Mouse (Mus musculus): ENCODE measurements around the gene Rab3a.

The Rab3a gene

GRCm38 (mm10) chr8:70742176-70742575 lies 12.3 kb upstream of the Rab3a start:
- DNase-seq (ENCODE audit: low spot score in 2 of 2): no peak

DNA sequence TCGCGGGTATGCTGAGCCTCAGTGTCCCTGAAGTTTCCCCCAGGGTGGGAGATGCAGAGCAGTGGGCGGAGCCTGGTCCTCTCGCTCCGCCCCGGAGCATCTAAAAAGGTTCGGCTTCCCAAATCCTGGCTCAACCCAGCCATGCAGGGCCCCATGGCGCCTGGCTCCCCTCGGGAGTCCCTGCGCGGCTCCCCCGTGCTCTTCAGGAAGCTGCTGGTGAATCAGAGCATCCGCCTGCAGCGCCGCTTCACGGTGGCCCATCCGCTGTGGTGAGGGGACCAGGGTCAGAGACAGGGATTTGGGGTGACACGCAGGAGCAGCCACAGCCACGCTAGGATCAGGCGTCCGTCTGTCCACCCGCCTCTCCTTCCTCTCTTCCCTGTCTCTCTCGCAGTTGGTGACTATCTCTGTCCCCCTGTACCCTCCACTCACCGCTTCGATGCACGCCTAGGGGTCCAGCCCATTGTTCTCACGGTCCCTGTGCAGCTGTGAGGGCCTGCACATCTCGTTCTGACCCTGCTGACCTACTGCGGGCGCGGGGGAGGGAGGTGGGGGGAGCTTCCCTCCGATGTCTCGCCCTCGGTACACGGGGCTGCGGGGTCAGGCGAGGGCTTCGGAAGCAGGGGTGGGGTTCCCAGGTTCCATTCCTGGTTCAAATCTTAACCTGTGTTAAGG lies 11.4 kb upstream of the Rab3a start:
- DNase-seq (ENCODE audit: low spot score in 2 of 2): no peak

- DNase-seq (ENCODE audit: low spot score in 2 of 2): no peak
Measured at GRCm38 (mm10) chr8:70743656-70744590, 10.6 kb upstream of the Rab3a start.

DNA sequence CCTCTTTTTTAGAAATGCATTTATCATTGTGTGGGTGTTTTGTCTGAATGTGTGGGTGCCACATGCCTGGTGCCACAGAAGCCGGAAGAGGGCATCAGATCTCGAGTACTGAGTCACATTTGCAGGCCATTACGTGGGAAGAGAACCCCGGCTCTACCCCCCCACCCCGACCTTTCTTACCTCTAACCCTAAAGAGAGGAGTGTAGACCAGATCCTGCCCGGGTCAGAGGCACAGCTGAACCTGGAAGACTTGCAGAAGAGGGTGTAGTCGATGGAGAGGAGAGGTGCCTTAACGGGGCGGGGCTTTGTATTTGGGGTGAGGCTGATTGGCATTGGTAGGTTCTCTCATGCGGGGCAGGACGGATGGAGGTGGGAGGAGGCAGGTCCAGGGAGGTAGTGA lies 9.7 kb upstream of the Rab3a start:
- no peak for DNase-seq (ENCODE audit: low spot score in 2 of 2)

DNA sequence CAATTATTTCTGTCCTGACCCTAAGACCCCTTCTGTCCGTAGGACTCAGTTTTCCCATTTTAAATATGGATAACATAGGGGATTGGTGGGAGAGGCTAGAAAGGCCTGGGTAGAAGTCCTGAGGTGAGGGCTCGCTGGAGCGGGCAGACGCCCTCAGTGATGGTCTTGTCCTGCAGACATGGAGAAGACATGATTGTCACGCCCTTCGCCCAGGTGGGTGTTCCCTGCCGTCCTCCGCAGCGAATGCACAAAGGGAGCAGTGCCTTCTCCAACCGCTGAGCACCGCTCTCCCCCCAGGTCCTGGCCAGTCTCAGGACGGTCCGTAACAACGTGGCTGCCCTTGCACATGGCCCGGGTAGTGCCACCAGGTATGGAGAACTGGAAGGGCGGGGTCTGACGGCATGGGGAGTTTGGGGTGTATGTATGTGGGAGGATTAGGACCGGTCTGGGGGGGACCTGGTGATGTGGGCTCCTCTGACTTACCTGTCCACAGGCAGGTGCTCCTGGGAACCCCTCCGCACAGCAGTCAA lies 8.7 kb upstream of the Rab3a start:
- no peak for DNase-seq (ENCODE audit: low spot score in 2 of 2)

DNA sequence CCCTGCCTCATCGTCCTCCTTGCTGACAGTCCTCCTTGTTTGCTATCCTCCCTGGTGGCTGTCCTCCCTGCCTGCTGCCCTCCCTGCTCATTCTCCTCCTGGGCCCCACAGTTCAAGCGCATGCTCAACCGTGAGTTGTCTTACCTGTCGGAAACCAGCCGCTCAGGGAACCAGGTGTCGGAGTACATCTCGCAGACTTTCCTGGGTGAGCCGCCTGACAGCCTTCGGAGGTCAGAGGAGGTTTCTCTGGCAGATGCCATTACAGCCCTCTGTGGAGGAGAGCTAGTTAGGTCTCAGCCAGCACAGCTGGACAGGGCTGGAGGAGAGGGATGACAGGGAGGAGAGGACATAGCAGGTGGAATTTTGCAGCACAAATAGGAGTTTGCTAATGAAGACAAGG lies 7.8 kb upstream of the Rab3a start:
- no peak for DNase-seq (ENCODE audit: low spot score in 2 of 2)

DNA sequence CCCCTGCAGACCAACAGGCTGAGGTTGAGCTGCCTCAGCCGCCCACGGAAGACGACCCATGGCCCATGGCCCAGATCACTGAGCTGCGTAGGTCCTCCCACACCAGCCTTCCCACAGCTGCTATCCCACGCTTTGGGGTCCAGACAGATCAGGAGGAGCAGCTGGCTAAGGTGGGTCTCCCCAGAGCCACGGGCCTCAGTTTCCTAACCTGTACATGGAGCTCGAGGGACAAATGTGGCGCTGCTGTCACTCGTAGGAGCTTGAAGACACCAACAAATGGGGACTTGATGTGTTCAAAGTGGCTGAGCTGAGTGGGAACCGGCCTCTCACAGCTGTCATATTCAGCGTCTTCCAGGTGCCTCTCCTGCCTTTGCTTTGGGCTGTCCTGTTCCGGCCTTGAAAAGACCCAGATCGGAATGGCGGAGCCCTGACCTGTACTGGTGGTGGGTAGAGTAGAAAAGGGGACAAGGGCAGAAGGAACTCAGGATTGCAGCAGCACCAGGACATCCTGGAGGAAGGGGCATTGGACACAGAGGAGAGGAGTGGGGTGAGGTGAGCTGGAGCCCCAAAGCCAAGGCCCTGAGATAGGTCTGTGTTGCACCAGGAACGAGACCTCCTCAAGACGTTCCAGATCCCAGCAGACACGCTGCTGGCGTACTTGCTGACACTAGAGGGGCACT lies 7.1 kb upstream of the Rab3a start:
- no peak for DNase-seq (ENCODE audit: low spot score in 2 of 2)

DNA sequence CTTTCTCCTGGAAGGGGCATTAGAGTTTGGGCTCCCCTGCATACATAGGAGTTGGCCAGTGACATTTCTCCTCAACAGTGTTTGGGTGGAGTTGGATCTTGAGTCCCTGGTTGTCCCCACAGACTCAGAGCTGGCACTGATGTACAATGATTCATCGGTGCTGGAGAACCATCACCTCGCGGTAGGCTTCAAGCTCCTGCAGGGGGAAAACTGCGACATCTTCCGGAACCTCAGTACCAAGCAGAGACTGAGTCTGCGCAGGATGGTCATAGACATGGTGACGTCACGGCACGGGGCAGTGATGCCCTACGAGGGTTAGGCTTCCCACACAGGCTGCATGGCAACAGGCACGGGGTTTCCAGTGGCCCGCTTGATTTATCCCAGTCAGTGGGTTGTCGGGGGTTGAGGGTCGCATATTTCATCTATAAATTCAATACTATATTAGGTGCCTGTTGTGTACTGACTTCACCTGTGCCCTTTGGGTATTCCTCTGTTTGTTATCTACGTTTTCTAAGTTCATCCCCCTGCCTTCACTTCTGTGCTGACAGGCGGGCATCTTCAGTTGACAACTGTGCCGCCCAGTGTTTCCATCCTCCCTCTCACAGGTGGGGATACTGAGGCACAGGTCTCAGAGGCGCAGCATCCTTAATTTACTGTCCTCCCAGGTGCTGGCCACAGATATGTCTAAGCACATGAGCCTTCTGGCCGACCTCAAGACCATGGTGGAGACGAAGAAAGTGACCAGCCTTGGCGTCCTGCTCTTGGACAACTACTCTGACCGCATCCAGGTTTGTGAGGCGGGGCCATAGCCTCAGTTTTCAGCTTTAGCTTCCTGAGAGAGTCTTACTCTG lies 6.0 kb upstream of the Rab3a start:
- no peak for DNase-seq (ENCODE audit: low spot score in 2 of 2)

DNA sequence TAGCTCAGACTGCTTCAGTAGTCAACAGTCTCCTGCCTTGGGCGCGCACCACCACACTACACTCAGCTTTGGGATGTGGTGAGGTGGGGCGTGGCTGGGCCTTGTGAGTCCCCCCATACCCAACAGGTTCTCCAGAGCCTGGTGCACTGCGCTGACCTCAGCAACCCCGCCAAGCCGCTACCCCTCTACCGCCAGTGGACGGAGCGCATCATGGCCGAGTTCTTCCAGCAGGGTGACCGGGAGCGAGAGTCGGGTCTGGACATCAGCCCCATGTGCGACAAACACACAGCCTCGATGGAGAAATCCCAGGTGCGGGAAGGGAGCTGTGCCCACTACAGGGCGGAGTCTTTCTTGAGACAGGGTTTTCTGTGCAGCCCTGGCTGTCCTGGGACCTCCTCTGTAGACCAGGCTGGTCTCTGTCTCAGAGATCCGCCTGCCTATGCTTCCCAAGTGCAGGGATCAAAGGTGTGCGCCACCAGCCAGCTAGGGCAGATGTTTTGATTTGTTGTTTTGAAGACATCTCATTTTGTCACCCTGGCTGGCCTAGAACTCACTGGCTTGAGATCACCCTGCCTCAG lies 5.3 kb upstream of the Rab3a start:
- peak in 1 of 2 experiments; percentile 8 for DNase-seq (ENCODE audit: low spot score in 2 of 2)

- peak in 1 of 2 experiments; percentile 9 for DNase-seq (ENCODE audit: low spot score in 2 of 2)
Measured at GRCm38 (mm10) chr8:70750128-70750680, 4.3 kb upstream of the Rab3a start.

GRCm38 (mm10) chr8:70752000-70752764 lies 2.3 kb upstream of the Rab3a start:
- DNase-seq (ENCODE audit: low spot score in 2 of 2): peak; percentile 58 to 73

GRCm38 (mm10) chr8:70753151-70753550 lies 1.3 kb upstream of the Rab3a start:
- DNase-seq (ENCODE audit: low spot score in 2 of 2): peak; percentile 80 to 81

- DNase-seq (ENCODE audit: low spot score in 2 of 2): peak; percentile 74 to 75
Measured at GRCm38 (mm10) chr8:70754871-70755660, 587 bp downstream of the Rab3a start.

- DNase-seq (ENCODE audit: low spot score in 2 of 2): peak; percentile 13
Measured at GRCm38 (mm10) chr8:70755661-70756475, 1.4 kb downstream of the Rab3a start.

- DNase-seq (ENCODE audit: low spot score in 2 of 2): peak; percentile 3 to 9
Measured at GRCm38 (mm10) chr8:70756476-70757040, 2.1 kb downstream of the Rab3a start.

DNA sequence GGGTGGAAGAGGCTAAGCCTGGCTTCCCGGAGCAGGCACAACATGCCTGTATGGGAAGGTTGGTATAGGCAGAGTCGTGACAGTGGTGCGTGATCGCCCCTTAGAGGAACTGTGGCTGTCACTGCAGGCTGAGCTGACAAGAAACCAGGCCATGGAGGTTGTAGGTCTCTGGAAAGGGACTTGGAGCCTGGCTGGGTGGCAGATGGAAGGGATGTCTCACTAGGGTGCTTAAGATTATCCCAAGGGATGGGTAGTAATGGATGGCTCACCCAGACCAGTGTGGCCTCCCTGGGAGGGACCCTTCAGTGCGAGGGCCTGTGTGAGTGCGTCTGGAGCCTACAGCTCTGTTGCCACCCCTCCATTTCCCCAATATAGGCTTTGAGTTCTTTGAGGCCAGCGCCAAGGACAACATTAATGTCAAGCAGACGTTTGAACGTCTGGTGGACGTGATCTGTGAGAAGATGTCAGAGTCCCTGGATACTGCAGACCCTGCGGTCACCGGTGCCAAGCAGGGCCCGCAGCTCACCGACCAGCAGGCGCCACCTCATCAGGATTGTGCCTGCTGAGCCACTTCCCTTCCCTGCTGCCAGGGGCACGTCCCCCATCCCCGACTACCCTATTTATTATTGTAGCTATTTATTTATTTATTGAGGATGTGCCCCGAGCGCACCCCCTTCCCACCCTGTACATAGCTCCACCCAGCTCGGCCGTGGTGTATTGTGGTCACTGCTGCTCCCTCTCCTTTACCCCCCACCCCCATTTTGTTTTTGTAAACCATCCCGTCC lies 3.2 kb downstream of the Rab3a start:
- DNase-seq (ENCODE audit: low spot score in 2 of 2): peak; percentile 29 to 30

DNA sequence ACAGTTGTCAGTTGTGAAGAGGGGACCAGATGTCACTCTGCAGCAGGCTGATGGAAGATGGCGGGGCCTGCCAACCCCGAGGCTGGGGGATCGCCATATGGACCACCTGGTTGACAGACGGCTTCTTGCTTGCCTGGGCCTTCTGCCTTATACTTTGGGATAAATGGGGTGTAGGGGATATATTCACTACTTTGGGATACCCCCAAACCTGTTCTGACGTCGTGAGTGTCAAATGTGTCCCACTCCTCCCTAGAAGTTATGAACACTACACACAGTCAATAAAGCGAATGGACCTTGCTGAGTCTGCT lies 3.8 kb downstream of the Rab3a start:
- peak; percentile 10 to 11 for DNase-seq (ENCODE audit: low spot score in 2 of 2)

All from frontal cortex, postnatal 14 days (tissue).